Mouse (Mus musculus) spleen, embryonic (tissue): ENCODE results near the gene Pdhx.

ENCODE experiments used
- CTCF ChIA-PET: fragments of 350-600 bp; sonication (Branson Sonifier 250); formaldehyde crosslinking; loops from one replicate; lab custom pipeline; 2022; lab: Charles Lee

Gene Pdhx

DNA sequence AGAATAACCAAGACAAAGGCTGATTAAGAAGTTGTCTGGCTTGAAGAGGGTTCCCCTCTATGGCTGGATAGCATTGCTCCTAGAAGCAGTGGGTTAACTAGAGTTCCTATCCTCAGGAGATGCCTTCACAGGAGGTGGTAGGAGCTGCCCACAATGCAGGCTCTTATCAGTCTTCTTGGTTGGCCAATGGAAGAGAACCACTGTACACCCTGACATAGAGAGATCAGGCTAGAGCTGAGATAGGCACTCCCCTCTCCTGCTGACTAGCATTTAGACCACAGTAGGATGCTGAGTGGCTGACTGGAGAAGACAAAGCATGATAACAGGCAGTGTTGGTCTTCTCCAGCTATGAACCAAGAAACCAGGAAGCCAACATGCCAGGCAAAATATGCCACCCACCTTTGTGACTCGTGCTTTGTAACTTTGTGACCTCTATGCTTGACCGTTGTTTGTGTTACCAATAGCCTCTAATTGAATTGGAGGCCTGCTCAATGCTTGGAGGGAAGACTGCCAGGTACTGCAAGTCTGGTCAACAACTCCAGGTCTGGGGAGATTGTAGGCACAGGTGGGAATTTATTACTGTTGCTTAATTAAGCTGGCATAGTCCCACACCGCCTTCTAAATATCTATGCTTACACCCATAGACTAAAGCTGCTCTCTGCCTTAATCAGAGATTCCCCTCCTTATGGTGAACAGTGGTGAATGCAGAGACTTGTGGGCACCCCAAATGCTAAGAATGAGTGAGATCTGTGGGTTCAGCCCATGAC, 79.3 kb downstream of the Pdhx start:
- CTCF ChIA-PET, result no interaction called here

DNA sequence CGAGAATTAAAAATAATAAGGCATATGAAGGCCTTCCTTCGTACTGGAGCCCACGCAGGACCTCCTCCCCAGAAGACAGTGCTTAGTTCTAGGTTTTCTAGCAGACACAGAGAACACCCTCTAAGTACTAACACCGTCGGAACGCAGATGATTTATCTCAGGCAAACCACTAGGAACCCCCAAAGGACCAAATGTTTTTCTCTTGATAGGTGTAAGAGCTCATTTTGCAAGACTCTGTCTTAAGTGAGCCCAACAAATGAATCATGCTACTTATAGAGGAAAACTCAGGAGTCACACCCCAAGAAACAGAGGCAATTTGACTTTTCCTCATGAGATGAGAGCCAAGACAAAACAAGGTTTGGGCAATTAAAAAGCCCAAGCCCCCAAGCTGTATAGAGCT, 80.9 kb downstream of the Pdhx start:
- CTCF ChIA-PET, result interaction anchor here (0.7 kb wide), 1 partner anchor 104 kb away, joined by 5 read pairs; no protein-coding TSS in a partner anchor

- CTCF ChIA-PET, result no interaction called here
Measured at GRCm38 (mm10) chr2:102990301-102990702, 83.0 kb downstream of the Pdhx start.

DNA sequence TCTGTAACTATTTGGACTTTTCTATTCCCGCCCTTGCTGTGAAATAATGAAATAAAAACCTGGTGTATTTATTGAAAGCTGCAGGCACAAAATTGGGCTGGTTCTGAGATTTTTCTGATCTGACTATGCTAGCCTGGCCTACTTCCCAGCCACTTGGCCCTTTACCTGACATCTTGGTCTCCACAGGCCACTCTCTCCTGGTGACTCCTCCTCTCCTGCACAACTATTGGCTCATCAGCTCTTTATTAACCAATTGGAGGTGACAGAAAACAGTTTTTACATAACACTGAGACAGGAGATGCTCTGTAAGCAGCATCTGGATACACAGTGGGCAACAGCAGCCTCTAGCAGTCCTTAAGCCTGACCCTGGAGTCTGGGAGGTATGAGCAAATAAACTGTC, 83.9 kb downstream of the Pdhx start:
- CTCF ChIA-PET, result no interaction called here

- CTCF ChIA-PET, result no interaction called here
Measured at GRCm38 (mm10) chr2:102987708-102988010, 85.7 kb downstream of the Pdhx start.

DNA sequence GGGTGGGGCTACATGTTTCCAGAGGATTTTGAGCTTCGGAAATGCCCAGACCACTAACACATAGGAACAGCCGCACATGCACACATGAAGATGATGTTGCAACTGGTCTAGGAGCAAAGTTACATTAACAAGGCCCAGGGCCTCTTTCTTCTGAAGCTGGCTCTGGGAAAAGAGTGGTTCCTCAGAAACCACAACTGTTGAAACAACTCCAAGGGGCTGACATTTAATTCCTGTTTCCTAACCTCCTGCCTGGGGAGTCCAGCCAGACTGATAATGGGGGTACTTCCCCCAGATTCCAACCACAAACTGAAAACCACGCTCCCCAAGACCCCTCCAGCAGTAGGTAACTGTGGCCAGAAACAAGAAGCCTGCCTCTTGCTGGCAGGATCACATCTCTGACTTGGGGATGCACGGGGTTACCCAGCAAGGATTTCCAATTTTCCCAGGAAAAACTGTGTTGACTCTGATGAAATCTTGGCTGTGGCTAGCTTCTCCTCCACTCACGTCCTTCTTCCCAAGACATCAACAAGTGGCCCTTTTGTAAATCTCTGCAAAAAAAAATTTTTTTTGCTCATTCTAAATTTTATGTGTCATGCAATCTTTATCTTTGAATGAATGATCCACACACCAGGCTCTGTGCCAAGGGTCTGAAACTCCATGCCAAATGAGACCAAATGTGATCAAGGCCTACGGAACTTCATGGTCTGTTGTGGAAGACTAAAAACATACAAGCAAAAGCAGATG, 86.2 kb downstream of the Pdhx start:
- CTCF ChIA-PET, result interaction anchor here (1.0 kb wide), 1 partner anchor 103 kb away, joined by 3 read pairs; no protein-coding TSS in a partner anchor

DNA sequence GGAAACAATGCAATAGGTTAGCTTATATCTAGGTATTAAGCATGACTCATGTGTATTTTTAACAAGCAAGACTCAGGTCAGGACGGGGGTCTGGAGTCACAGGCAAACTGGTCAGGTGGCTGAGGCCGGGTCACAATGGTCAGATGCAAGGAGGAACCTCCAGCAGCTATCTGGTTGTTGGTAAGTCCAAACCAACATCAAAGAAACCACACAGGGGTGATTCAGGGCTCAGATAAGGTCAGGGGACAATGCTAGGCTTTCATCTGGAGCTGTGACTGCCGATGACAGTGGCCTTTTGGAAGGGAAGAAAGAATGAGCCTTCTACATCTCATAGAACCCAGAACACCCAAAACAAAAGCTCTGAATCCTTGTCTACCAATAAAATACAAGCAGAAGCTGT, 86.9 kb downstream of the Pdhx start:
- CTCF ChIA-PET, result interaction anchor here (1.0 kb wide), 1 partner anchor 102 kb away, joined by 3 read pairs; no protein-coding TSS in a partner anchor

DNA sequence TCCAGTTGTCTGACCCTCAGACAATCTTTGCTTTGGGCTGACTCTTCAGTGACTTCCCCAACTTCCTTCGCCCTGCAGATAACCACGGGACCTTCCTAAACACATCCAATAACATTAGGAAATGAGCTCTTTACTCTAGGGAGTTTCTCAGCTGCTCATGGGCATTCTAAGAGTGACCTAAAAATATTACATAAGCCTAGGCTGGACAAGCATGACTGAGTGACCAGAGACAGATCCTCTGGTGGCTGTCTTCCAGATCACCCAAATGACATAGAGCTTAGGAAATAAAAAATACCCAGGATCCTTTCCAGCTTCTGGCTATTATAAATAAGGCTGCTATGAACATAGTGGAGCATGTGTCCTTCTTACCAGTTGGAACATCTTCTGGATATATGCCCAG, 90.5 kb downstream of the Pdhx start:
- CTCF ChIA-PET, result no interaction called here

GRCm38 (mm10) chr2:102981446-102982314, 91.6 kb downstream of the Pdhx start:
- CTCF ChIA-PET, result no interaction called here

DNA sequence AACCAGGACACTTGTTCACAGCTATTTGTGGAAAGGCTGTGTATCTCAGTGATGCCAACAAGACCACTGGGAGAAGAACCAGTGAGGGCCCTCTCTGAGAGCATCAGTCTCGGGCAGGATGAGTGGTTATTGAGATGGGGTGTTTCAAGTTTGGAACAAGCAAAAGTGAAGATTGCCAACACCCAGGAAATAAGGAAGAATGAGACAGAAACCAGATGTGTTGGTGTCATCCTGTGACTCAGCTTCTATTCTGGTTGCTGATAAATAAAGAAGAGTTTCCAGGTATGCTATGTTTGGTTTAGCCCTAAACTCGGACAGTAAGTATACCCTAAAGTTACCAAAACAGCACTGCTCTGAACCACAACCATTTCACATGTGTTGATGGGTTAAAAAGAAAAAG, 92.4 kb downstream of the Pdhx start:
- CTCF ChIA-PET, result interaction anchor here (2.0 kb wide), 1 partner anchor 13 kb away, joined by 4 read pairs; no protein-coding TSS in a partner anchor

GRCm38 (mm10) chr2:102979519-102979918, 93.8 kb downstream of the Pdhx start:
- CTCF ChIA-PET, result interaction anchor here (2.0 kb wide), 1 partner anchor 12 kb away, joined by 4 read pairs; no protein-coding TSS in a partner anchor

GRCm38 (mm10) chr2:102979112-102979511, 94.2 kb downstream of the Pdhx start:
- CTCF ChIA-PET, result interaction anchor here (2.0 kb wide), 1 partner anchor 12 kb away, joined by 4 read pairs; no protein-coding TSS in a partner anchor

- CTCF ChIA-PET, result no interaction called here
Measured at GRCm38 (mm10) chr2:102975358-102975945, 97.9 kb downstream of the Pdhx start.

- CTCF ChIA-PET, result interaction anchor here (0.6 kb wide), 1 partner anchor 1619 kb away, joined by 4 read pairs; no protein-coding TSS in a partner anchor
Measured at GRCm38 (mm10) chr2:102973115-102973514, 100.2 kb downstream of the Pdhx start.

DNA sequence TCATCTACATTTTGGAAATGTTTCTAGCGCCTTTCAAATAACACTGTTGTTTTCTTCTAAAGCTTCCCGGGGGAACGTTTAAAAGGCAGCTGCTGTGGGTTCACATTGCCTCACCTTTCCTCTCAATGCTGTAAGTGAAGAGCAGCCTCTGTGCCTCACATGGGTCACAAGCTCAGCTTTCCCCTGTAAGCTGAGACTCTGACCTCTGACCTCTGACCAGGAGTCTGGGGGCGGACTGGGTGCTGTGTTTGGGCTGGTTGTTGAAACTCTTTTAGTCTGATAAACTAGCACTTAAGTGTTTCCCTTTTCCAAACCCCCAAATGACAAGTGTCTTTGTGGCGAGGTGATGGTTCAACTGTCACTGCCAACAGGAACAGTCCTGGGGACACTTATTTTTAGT, 100.7 kb downstream of the Pdhx start:
- CTCF ChIA-PET, result interaction anchor here (0.6 kb wide), 1 partner anchor 1620 kb away, joined by 4 read pairs; no protein-coding TSS in a partner anchor

GRCm38 (mm10) chr2:102971951-102972350, 101.4 kb downstream of the Pdhx start:
- CTCF ChIA-PET, result no interaction called here
